Mouse (Mus musculus): ENCODE results near the gene Kif18a. TPM values are rescaled to one million over a fixed set of nuclear protein-coding genes. Genes with fewer than 3 reads are reported as not detected.

Kif18a gene
- total RNA-seq, 4 experiments from 2014 or later = 1.1 to 1.8 (median 1.3) TPM

DNA sequence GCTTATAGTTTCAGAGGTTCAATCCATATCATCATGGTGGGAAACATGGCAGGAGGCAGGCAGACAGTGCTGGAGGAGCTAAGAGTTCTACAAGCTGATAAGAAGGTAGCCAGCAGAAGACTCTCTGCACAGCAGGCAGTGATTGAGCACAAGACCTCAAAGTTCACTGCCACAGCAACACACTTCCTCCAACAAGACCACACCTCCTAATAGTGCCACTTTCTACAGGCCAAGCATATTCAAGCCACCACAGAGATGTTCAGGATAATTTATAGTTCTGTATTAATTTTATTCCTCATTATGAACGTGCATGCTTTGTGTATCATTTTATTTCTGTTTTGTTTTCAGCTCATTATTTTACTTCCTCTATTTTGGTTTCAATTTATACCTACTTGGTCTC, 85.4 kb downstream of the Kif18a start:
- DNase-seq (ENCODE audit: low spot score in 2 of 2) = no peak

- DNase-seq (ENCODE audit: low spot score in 2 of 2) = no peak
These were observed 94.3 kb downstream of the Kif18a start for GRCm38 (mm10) chr2:109374881-109375280.

GRCm38 (mm10) chr2:109384019-109384418, 103.5 kb downstream of the Kif18a start:
- DNase-seq (ENCODE audit: low spot score in 2 of 2) = no peak

GRCm38 (mm10) chr2:109386211-109386610, 105.7 kb downstream of the Kif18a start:
- DNase-seq (ENCODE audit: low spot score in 2 of 2) = no peak

- DNase-seq (ENCODE audit: low spot score in 2 of 2) = no peak
These were observed 108.2 kb downstream of the Kif18a start for GRCm38 (mm10) chr2:109388733-109389132.

GRCm38 (mm10) chr2:109389977-109390376, 109.4 kb downstream of the Kif18a start:
- no peak for DNase-seq (ENCODE audit: low spot score in 2 of 2)

Other genes starting within 250 kb of the Kif18a start
- gene Mettl15, start within 50 bp of the Kif18a start, total RNA-seq (2022) = 1 to 10 TPM; 7.3 to 9.7 (median 7.8) TPM